Mouse (Mus musculus): Measurements from ENCODE around the gene Ipmk. TPM values are rescaled to one million over a fixed set of nuclear protein-coding genes. Genes with fewer than 3 reads are reported as not detected.

Ipmk gene
- polyA plus RNA-seq, 1 experiment from 2014 or later: 23.2 TPM

DNA sequence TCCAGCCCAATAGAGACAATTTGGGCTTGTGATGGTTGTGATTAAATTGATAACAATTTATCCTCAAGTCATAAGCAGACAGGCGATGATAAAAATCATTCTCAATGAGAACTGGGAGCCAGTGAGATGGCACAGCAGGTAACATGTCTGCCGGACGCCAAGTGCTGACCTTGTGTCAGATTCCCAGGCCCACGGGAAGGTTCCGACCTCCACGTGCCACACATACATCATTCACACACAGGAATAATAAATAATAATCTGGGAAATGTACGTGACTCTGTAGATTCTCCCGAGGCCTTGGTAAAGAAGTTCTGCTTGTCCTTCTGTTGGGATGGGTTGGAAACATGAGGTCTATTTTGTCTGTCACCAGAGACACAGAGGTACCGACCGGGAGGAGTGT is 20.2 kb upstream of the Ipmk start:
- Histone ChIP-seq H3K9ac (no peak overlapping the region), H3K27ac (no peak overlapping the region), H3K27me3 (replicated peaks) (no peaks in the 10 kb centered on the region), H3K4me1 (no peaks in the 10 kb centered on the region), H3K9me3 (no peaks in the 10 kb centered on the region), H3K36me3 (peaks cover 18% of the 10 kb centered on the region), H3K4me2 (replicated peaks) (no peak overlapping the region), H3K4me3 (no peak overlapping the region)
- no peak for ATAC-seq (ENCODE audit: low FRiP score, low read depth)
- WGBS: 83% methylated on average over 10 of the region's 10 CpGs

DNA sequence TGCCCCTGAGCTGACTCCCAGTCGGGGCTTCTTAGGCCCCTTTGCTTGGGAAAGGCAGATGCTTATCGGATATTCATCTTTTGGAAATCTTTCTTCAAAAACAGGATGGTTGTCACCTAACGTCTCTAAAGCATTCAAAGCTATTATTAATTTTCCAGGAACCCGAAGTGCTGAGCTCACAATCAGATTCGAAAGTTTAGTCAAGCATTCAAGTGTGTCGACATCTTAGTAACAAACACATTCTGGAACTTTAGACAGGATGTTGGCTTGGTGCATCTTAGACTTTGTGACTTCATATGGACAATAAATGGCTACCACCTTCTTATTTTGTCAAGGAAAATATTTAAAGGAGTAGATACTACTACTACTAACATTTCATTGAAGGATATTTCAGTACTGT is 19.2 kb upstream of the Ipmk start:
- peaks cover 26% of the 10 kb centered on the region for H3K36me3 ChIP-seq
- H3K9me3 ChIP-seq: no peaks in the 10 kb centered on the region
- no peak overlapping the region for H3K27ac ChIP-seq
- 93% methylated on average over 6 of the region's 6 CpGs for WGBS
- H3K4me3 ChIP-seq: no peak overlapping the region
- no peaks in the 10 kb centered on the region for H3K27me3 ChIP-seq (replicated peaks)
- H3K9ac ChIP-seq: no peak overlapping the region
- H3K4me2 ChIP-seq (replicated peaks): no peak overlapping the region
- ATAC-seq (ENCODE audit: low FRiP score, low read depth): no peak
- H3K4me1 ChIP-seq: no peaks in the 10 kb centered on the region

DNA sequence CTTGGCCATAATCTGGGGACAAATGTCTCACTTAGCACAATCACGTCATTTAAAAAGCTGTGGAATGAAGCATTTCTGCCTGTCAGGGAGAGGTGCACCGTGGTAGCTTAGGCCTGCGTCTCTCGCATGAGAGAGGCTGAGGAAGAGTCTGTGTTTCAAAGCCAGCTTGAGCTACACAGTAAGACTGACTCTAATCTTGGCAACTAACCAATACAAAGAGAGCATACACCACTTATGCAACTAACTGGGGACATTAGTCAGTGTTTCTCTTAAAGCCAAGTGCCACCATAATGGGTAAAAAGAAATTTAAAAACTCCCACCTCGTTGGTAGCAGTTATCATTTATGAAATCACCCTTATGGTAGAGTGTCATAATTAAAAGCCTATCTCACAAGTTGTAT is 18.7 kb upstream of the Ipmk start:
- Histone ChIP-seq H3K36me3 (peaks cover 30% of the 10 kb centered on the region), H3K27ac (no peak overlapping the region), H3K9ac (no peak overlapping the region), H3K27me3 (replicated peaks) (no peaks in the 10 kb centered on the region), H3K4me2 (replicated peaks) (no peak overlapping the region), H3K4me1 (no peaks in the 10 kb centered on the region), H3K9me3 (no peaks in the 10 kb centered on the region), H3K4me3 (no peak overlapping the region)
- no peak for ATAC-seq (ENCODE audit: low FRiP score, low read depth)
- 94% methylated on average over 5 of the region's 5 CpGs for WGBS

DNA sequence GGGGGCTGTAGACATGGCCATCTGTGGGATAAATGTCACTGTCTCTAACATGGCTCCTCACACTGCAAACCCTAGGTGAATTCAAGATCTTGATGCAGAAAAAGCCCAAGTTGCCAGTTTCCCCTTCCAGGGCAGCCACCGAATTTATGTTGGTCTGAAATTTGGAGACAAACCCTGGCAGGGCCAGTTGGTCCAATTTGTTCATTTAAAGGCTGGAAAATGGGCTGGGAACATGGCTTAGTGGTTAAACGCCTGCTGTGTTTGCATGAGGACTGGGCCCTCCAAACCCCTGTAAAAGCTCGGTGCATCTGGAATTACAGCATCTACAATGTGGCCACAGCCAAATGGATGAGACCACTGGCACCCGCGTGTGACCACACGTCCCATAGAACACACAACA is 18.3 kb upstream of the Ipmk start:
- Histone ChIP-seq H3K4me2 (replicated peaks) (no peak overlapping the region), H3K36me3 (peaks cover 34% of the 10 kb centered on the region), H3K9ac (no peak overlapping the region), H3K27ac (no peak overlapping the region), H3K27me3 (replicated peaks) (no peaks in the 10 kb centered on the region), H3K9me3 (no peaks in the 10 kb centered on the region), H3K4me3 (no peak overlapping the region), H3K4me1 (no peaks in the 10 kb centered on the region)
- 94% methylated on average over 6 of the region's 6 CpGs for WGBS
- ATAC-seq (ENCODE audit: low FRiP score, low read depth): no peak

DNA sequence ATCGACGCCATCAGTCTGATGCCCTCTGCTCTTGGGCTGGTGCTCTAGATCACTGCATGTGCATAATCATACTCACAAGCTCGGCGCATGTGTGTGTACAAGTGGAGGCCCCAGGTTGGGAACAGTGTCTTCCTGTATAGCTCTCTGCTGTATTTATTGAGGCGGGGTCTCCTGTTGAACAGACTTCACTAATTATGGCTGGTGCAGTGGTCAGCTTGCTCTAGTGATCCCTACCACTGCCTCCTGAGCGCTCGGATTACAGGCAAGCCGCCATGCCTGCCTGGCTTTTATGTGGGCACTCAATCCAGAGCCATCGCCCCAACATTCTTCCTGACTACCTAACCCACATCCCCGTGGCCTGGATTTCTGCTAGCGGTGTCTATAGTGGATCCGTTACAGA is 17.5 kb upstream of the Ipmk start:
- peaks cover 41% of the 10 kb centered on the region for H3K36me3 ChIP-seq
- H3K4me1 ChIP-seq: no peaks in the 10 kb centered on the region
- no peak overlapping the region for H3K27ac ChIP-seq
- ATAC-seq (ENCODE audit: low FRiP score, low read depth): no peak
- WGBS: 97% methylated on average over 12 of the region's 12 CpGs
- no peaks in the 10 kb centered on the region for H3K9me3 ChIP-seq
- no peak overlapping the region for H3K9ac ChIP-seq
- H3K27me3 ChIP-seq (replicated peaks): no peaks in the 10 kb centered on the region
- no peak overlapping the region for H3K4me3 ChIP-seq
- H3K4me2 ChIP-seq (replicated peaks): no peak overlapping the region

DNA sequence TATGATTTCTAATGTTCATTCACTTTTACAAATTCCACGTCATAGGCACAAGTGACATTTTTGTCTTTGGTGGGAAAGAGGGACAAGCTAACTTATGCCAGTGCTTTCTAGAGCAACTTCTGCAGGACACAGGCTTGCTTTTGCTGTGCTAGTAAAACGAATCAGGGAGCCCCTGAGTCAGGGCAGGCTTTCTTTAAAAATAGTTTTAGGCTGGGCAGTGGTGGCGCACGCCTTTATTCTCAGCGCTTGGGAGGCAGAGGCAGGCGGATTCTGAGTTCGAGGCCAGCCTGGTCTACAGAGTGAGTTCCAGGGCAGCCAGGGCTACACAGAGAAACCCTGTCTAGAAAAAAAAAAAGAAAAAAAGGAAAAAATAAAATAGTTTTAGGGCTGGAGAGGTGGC is 15.7 kb upstream of the Ipmk start:
- no peak overlapping the region for H3K9ac ChIP-seq
- WGBS: 93% methylated on average over 7 of the region's 7 CpGs
- no peak overlapping the region for H3K4me2 ChIP-seq (replicated peaks)
- ATAC-seq (ENCODE audit: low FRiP score, low read depth): no peak
- H3K4me1 ChIP-seq: no peaks in the 10 kb centered on the region
- no peaks in the 10 kb centered on the region for H3K27me3 ChIP-seq (replicated peaks)
- no peak overlapping the region for H3K4me3 ChIP-seq
- H3K9me3 ChIP-seq: no peaks in the 10 kb centered on the region
- H3K27ac ChIP-seq: no peak overlapping the region
- H3K36me3 ChIP-seq: peaks cover 50% of the 10 kb centered on the region

DNA sequence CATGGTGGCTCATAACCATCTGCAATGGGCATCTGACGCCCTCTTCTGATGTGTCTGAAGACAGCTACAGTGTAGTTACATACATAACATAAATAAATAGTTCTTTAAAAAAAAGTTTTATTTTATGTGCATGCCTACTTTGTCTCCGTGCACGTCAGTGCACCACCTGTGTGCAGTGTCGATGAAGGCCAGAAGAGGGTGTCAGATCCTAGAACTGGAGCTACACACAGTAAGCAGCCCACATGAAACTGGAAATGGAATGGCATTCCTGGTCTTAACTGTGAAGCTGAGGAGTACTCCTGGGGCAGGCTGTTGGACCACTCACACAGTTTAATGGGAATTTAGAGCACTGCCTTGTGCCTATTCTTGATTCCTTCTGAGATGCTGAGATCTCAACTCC is 15.2 kb upstream of the Ipmk start:
- no peak for ATAC-seq (ENCODE audit: low FRiP score, low read depth)
- no peaks in the 10 kb centered on the region for H3K27me3 ChIP-seq (replicated peaks)
- 93% methylated on average over 4 of the region's 4 CpGs for WGBS
- no peak overlapping the region for H3K4me2 ChIP-seq (replicated peaks)
- no peak overlapping the region for H3K9ac ChIP-seq
- H3K36me3 ChIP-seq: peaks cover 50% of the 10 kb centered on the region
- no peaks in the 10 kb centered on the region for H3K4me1 ChIP-seq
- H3K4me3 ChIP-seq: no peak overlapping the region
- H3K27ac ChIP-seq: no peak overlapping the region
- no peaks in the 10 kb centered on the region for H3K9me3 ChIP-seq

DNA sequence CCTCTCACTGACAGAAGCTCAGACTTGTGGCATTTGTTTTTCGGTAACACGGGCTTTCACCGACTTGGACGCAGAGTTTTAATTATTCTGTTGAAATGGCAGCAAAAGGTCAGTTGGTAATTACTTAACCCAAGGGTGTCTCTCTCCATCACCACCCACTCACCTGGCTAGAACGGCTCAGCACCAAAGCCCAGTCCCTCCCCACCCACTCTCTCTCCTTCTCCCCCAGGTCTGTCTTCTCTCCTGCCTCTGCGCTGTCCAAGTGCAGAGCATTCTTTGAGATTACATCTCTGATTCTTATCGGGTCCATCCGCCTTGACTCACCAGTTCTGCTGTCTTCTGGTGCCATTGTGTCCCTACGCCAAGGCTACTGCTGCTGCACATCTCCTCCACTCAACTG is 14.7 kb upstream of the Ipmk start:
- 96% methylated on average over 9 of the region's 9 CpGs for WGBS
- Histone ChIP-seq H3K4me3 (no peak overlapping the region), H3K36me3 (peaks cover 50% of the 10 kb centered on the region), H3K4me1 (no peaks in the 10 kb centered on the region), H3K27ac (no peak overlapping the region), H3K9ac (no peak overlapping the region), H3K4me2 (replicated peaks) (no peak overlapping the region), H3K27me3 (replicated peaks) (no peaks in the 10 kb centered on the region), H3K9me3 (no peaks in the 10 kb centered on the region)
- ATAC-seq (ENCODE audit: low FRiP score, low read depth): no peak

DNA sequence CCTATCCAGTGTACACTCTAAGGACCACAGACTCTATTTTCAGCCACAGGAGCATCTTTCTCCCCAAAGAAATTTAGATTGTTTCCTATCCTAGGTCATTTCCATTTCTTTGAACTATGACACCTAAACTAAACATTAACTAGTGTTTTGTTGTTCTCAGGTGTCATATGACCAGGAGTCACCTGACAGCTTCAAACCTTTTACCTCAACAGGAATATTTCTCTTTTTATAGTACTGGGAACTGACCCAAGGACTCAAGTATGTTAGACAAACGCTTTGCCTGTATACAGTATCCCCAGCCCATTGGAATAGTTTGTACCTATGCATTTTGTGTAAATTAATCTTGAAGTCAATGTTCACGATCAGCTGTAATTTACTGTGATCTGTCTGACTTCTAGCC is 9.8 kb upstream of the Ipmk start:
- peaks cover 29% of the 10 kb centered on the region for H3K36me3 ChIP-seq
- H3K4me2 ChIP-seq (replicated peaks): no peak overlapping the region
- H3K27ac ChIP-seq: no peak overlapping the region
- no peak overlapping the region for H3K9ac ChIP-seq
- H3K4me1 ChIP-seq: no peaks in the 10 kb centered on the region
- no peaks in the 10 kb centered on the region for H3K9me3 ChIP-seq
- ATAC-seq (ENCODE audit: low FRiP score, low read depth): no peak
- no peaks in the 10 kb centered on the region for H3K27me3 ChIP-seq (replicated peaks)
- no peak overlapping the region for H3K4me3 ChIP-seq
- 89% methylated on average over 2 of the region's 2 CpGs for WGBS

DNA sequence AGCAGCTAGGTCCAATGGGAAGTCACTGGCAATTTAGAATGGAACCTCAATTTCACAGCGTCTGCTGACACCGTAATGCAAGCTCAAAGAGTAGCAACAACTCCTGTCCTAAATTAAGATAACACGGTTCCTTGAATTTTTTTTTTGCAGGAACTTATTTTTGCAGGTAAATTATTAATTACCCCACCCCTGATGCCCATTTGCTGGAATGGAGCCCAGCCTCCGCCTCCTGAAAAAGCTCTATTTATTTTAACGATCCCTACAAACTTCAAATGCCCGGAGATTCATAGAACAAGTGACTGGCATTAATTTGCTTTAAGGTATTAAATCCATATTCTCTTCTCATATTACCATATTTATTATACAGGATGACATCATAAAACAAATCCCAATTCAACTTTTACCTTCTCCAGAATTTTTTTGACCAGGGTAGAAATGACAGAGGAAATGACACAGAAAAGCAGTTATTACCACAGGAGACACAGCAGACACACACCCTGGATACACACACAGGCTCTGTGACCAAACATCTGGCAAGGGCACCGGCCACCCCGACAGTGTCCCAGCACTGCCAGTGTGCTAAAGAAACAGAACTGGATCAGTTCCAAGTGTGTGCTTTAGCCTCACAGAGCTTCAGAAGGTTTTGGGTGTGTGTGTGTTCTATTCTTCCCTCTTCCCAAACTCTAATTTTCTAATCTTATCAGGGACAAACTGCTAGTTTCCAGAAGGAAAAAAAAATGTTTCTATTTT is 9.2 kb upstream of the Ipmk start:
- WGBS: 85% methylated on average over 8 of the region's 8 CpGs
- H3K9ac ChIP-seq: no peak overlapping the region
- peaks cover 24% of the 10 kb centered on the region for H3K36me3 ChIP-seq
- H3K27ac ChIP-seq: no peak overlapping the region
- no peak for ATAC-seq (ENCODE audit: low FRiP score, low read depth)
- no peaks in the 10 kb centered on the region for H3K27me3 ChIP-seq (replicated peaks)
- no peaks in the 10 kb centered on the region for H3K9me3 ChIP-seq
- H3K4me1 ChIP-seq: no peaks in the 10 kb centered on the region
- no peak overlapping the region for H3K4me2 ChIP-seq (replicated peaks)
- no peak overlapping the region for H3K4me3 ChIP-seq

DNA sequence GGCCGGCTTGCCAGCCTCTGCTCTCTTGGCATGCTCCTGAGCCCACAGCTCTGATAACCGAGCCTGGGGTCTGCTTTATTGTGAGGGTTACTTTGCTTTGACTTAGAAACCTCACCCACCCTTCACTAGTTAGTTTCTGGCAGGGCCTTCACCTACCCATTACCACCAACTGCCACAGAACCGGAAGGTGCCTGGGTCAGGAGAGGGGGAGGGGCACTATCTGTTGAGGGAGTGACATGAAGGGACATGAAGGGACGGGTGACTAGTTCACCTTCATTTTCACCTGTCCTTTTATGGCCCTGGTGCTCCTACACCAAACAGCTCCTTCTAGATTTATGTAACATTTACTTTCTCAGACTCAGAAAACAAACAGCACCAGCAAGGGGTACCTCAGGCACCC is 8.1 kb upstream of the Ipmk start:
- Histone ChIP-seq H3K27me3 (replicated peaks) (no peaks in the 10 kb centered on the region), H3K9me3 (no peaks in the 10 kb centered on the region), H3K4me2 (replicated peaks) (no peak overlapping the region), H3K36me3 (peaks cover 14% of the 10 kb centered on the region), H3K4me3 (no peak overlapping the region), H3K9ac (no peak overlapping the region), H3K4me1 (peaks cover 8% of the 10 kb centered on the region), H3K27ac (no peak overlapping the region)
- WGBS: 70% methylated on average over 4 of the region's 4 CpGs
- ATAC-seq (ENCODE audit: low FRiP score, low read depth): no peak

DNA sequence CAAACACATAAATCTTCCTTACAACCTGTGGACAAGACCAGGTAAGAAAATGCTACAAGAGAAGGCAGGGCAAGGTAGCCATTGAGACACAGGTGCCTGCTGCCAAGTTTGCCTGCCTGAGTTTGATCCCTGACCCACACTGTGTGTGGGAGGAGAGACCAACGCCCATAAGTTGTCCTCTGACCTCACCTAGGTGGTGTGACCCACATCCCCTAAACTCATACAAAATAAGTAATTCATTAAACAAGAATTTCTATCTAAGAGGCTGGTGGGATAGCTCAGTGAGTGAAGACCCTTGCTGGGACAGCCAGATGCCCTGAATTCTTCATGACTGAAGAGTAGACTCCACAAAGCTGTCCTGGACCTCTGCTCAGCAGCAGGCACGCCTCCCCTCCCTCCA is 7.4 kb upstream of the Ipmk start:
- 83% methylated on average over 2 of the region's 2 CpGs for WGBS
- no peak overlapping the region for H3K9ac ChIP-seq
- H3K4me1 ChIP-seq: peaks cover 8% of the 10 kb centered on the region
- H3K9me3 ChIP-seq: no peaks in the 10 kb centered on the region
- H3K4me3 ChIP-seq: no peak overlapping the region
- no peak for ATAC-seq (ENCODE audit: low FRiP score, low read depth)
- H3K27me3 ChIP-seq (replicated peaks): no peaks in the 10 kb centered on the region
- H3K36me3 ChIP-seq: peaks cover 7% of the 10 kb centered on the region
- H3K27ac ChIP-seq: no peak overlapping the region
- H3K4me2 ChIP-seq (replicated peaks): no peak overlapping the region

DNA sequence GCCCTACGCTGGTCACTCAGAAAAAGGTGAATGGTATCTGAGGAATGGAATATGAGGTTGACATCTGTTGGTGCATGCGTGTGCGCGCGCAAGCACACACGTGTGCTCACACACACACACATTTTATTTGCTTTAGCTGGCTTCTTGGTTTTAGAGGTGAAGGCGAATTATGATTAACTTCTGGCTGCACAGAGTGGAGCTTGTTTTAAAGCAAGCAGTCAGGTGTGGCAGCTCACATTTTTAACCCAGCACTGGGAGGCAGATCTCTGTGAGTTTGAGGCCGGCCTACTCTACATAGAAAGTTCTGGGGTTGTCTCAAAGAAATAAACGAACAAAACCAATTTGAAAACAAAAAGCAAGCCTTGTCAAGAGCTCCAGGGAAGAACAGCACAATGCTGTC is 6.3 kb upstream of the Ipmk start:
- no peak overlapping the region for H3K4me3 ChIP-seq
- no peaks in the 10 kb centered on the region for H3K27me3 ChIP-seq (replicated peaks)
- H3K27ac ChIP-seq: no peak overlapping the region
- 97% methylated on average over 9 of the region's 9 CpGs for WGBS
- ATAC-seq (ENCODE audit: low FRiP score, low read depth): no peak
- H3K9ac ChIP-seq: no peak overlapping the region
- no peak overlapping the region for H3K4me2 ChIP-seq (replicated peaks)
- no peaks in the 10 kb centered on the region for H3K9me3 ChIP-seq
- no peaks in the 10 kb centered on the region for H3K36me3 ChIP-seq
- peaks cover 8% of the 10 kb centered on the region for H3K4me1 ChIP-seq

All from neural tube, embryonic 12.5 days (tissue).